Mouse (Mus musculus) gastrocnemius, postnatal 25 days (tissue): ENCODE results near the gene Agt. TPM values are rescaled to one million over a fixed set of nuclear protein-coding genes. Genes with fewer than 3 reads are reported as not detected.

Experiments
- DNase-seq: peaks from one replicate; pipeline ENCODE4 v3.0.0; 2022
- total RNA-seq, 2 experiments: library from RNA; stranded (reverse); gene quantifications; 1 replicate in 1 of 2; 2 replicates in 1 of 2; pipeline ENCODE4 v1.2.3; 2021

Agt gene
- total RNA-seq, 2 experiments from 2014 or later, result 15.7 to 19.7 TPM

- DNase-seq, result no peak
These were observed 14.3 kb downstream of the Agt start for GRCm38 (mm10) chr8:124555113-124555750.

GRCm38 (mm10) chr8:124551011-124551661, 18.4 kb downstream of the Agt start:
- no peak for DNase-seq

- DNase-seq, result no peak
These were observed 21.3 kb downstream of the Agt start for GRCm38 (mm10) chr8:124548187-124548586.

GRCm38 (mm10) chr8:124547269-124547668, 22.2 kb downstream of the Agt start:
- DNase-seq, result no peak

GRCm38 (mm10) chr8:124546815-124547214, 22.7 kb downstream of the Agt start:
- no peak for DNase-seq

GRCm38 (mm10) chr8:124546371-124546770, 23.1 kb downstream of the Agt start:
- DNase-seq, result no peak

GRCm38 (mm10) chr8:124543272-124543671, 26.2 kb downstream of the Agt start:
- DNase-seq, result no peak

- DNase-seq, result no peak
These were observed 27.5 kb downstream of the Agt start for GRCm38 (mm10) chr8:124542001-124542400.

- DNase-seq, result no peak
These were observed 28.6 kb downstream of the Agt start for GRCm38 (mm10) chr8:124540906-124541305.

- no peak for DNase-seq
These were observed 34.1 kb downstream of the Agt start for GRCm38 (mm10) chr8:124535451-124535850.

GRCm38 (mm10) chr8:124532626-124533025, 36.9 kb downstream of the Agt start:
- no peak for DNase-seq

GRCm38 (mm10) chr8:124530996-124531395, 38.5 kb downstream of the Agt start:
- DNase-seq, result no peak

GRCm38 (mm10) chr8:124530556-124530955, 39.0 kb downstream of the Agt start:
- DNase-seq, result no peak

GRCm38 (mm10) chr8:124530076-124530475, 39.4 kb downstream of the Agt start:
- DNase-seq, result peak; percentile 55

GRCm38 (mm10) chr8:124526261-124526660, 43.2 kb downstream of the Agt start:
- DNase-seq, result no peak

GRCm38 (mm10) chr8:124521946-124522345, 47.6 kb downstream of the Agt start:
- DNase-seq, result no peak

- DNase-seq, result peak; percentile 88
These were observed 49.0 kb downstream of the Agt start, which contains the start of gene Cog2 for GRCm38 (mm10) chr8:124520249-124521080. Cog2 (plus strand) TSS chr8:124520767.

GRCm38 (mm10) chr8:124517142-124517541, 52.4 kb downstream of the Agt start:
- no peak for DNase-seq

GRCm38 (mm10) chr8:124516525-124516924, 53.0 kb downstream of the Agt start:
- DNase-seq, result no peak

GRCm38 (mm10) chr8:124516039-124516438, 53.5 kb downstream of the Agt start:
- no peak for DNase-seq

- no peak for DNase-seq
These were observed 60.4 kb downstream of the Agt start for GRCm38 (mm10) chr8:124509156-124509555.

- no peak for DNase-seq
These were observed 61.2 kb downstream of the Agt start for GRCm38 (mm10) chr8:124508321-124508695.
